Mouse (Mus musculus) hindlimb bud, embryonic 11.5 days (tissue): ENCODE measurements around the gene 1700016H13Rik.

Source experiments
- DNase-seq: peaks from one replicate; pipeline ENCODE4 v3.0.0-alpha.2; 2012; ENCODE audit warnings: low read depth, low spot score; ENCODE audit errors: extremely low spot score

Gene 1700016H13Rik

GRCm38 (mm10) chr5:103674482-103674881, 18.7 kb upstream of the 1700016H13Rik start:
- no peak for DNase-seq

DNA sequence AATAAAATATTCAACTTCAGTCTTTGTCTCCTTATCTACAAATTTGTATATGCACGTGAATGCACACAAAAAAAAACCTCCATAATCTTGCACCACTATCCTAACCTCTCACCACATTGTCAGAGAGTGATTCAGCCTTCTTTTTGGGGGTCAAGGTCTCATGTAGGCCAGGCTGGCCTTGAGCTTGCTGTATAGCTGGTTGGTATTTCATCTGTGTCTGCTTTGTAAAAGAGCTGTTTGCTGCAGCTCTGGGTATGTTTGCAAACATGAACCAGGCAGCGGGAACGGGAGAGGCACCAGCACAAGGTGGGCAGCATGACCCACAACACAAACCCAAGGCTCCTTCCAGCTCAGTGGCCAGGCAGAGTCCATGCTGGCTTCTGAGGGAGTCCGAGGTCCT, 17.8 kb upstream of the 1700016H13Rik start:
- no peak for DNase-seq

DNA sequence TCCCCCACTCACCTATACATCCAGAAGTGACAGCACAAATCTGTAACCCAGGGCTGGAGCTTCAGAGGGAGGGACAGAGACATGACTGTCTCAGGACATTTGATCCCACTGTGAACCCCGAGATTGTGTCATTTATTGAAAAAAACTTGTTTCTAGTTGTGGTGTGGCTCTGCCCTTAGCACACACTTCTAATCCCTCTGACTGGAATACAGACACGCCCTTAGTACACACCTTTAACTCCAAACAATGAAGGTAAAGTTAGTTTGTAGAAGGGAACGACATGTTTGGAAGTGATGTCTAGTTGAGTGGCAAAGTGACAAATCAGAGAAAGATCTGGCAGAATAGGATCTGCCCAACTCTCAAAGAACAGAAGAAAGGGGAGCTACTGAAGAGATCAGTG, 16.0 kb upstream of the 1700016H13Rik start:
- no peak for DNase-seq

GRCm38 (mm10) chr5:103665876-103666275, 10.1 kb upstream of the 1700016H13Rik start:
- DNase-seq = no peak

DNA sequence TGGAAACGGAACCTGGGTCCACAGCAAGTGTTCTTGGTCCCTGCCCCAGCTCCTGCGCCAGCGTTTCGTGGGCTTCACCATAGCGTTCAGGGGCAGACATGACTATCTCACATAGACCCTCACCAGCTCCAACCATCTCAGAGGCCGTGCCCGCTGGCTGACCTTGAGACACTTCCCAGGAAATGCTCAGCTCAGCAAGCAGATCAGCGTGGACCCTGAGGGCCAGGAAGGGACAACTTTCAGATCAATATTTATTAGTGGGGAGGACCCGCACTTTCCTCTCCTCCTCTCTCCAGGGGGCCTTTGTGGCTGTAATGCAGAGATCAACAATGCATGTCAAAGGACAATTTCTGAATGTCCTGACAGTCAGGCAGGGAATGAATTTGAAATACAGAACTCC, 9.1 kb upstream of the 1700016H13Rik start:
- DNase-seq = no peak

DNA sequence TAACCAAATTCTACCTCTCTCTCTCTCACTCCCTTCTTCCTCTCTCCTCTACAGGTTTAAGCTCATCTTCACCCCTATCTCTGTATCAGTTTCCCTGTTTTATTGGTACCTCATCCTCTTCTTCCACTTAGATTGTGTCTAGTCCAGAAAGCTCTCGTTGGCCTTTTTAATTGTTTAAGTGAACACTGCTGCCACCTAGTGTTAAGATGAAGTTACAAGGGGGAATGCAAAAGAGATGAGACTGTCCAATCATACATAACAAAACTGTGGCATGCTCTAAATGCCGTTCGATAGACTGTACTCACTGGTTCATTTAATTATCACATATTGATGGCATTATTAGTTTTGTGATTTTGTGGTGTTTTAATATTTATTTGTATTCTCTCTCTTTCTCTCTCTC, 3.8 kb upstream of the 1700016H13Rik start:
- DNase-seq = no peak

GRCm38 (mm10) chr5:103658921-103659320, 3.1 kb upstream of the 1700016H13Rik start:
- DNase-seq = no peak

DNA sequence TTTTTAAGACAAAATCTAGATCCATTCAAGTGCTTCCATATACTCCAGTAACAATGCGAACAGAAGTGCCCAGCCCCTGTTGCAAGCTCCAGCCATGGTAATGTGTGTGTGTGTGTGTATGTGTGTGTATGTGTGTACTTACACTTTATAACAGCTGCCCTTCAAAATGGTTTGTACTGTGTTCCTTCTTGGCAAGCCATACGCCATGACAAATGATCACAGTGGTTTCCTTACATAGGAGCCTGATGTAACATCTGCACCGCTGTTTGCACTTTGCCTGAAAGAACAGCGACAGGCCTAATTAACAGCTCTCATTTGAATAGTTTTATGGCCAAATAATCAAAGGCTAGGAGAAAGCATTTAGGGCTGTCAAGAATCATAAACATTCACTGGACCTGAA, 1.0 kb downstream of the 1700016H13Rik start:
- no peak for DNase-seq

DNA sequence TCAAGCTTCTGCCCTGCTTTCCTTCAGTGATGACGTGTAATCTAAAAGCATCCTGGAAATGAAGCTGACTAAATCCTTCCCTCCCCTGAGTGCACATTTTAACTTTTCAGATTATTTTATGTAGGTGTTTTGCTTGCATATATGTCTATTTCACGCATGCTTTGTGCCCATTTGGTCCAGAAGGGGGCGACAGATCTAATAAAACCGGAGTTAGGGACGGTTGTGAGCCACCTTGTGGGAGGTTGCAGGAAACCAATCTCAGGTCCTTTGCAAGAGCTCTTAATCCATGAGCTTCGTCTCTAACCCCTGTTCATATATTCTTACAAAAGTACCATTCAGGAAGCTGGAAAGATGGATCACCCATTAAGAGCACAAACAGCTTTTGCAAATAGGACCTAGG, 1.6 kb downstream of the 1700016H13Rik start:
- peak; percentile 64 for DNase-seq

GRCm38 (mm10) chr5:103647320-103647719, 8.5 kb downstream of the 1700016H13Rik start:
- DNase-seq = no peak

DNA sequence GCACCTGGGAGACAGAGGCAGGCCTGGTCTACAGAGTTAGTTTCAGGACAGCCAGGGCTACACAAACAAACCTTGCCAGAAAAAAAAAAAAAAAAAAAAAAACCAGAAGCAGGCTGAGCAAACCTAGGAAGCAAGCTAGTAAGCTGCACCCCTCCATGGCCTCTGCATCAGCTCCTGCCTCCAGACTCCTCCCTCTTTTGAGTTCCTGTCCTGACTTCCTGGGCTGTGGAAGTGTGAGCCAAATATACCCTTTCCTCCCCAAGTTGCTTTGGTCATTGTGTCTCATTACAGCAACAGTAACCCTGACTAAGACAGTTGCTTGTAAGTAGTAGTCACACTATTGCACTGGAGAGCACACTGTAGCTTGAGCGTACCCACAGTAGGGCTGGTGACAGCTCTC, 11.6 kb downstream of the 1700016H13Rik start:
- DNase-seq = no peak

- DNase-seq = no peak
These were observed 18.6 kb downstream of the 1700016H13Rik start for GRCm38 (mm10) chr5:103637162-103637561.

- DNase-seq = no peak
These were observed 25.8 kb downstream of the 1700016H13Rik start for GRCm38 (mm10) chr5:103629854-103630580.

GRCm38 (mm10) chr5:103629111-103629764, 26.6 kb downstream of the 1700016H13Rik start, which contains the start of gene Slc10a6:
Gene Slc10a6 (minus strand): TSS chr5:103629403.
- DNase-seq = no peak

- no peak for DNase-seq
These were observed 27.3 kb downstream of the 1700016H13Rik start for GRCm38 (mm10) chr5:103628499-103628898.

DNA sequence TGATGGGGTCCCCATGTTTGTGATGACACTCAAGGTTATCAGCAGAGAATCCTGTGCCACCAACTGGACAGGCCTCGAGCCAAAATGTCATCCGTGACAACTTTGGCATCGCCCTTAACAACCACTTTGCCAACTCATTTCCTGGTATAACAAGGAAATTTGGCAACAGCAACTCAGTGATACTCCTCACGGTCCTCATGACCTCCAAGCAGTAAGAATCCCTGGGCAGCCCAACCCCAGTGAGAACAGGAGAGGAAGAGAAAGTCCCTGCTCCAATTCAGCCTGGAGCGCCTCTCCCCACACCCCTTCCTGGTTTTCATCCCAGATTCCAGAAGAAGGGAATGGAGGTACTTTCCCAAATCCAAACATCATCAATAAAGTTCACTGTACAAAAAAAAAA, 31.0 kb downstream of the 1700016H13Rik start:
- DNase-seq = no peak

DNA sequence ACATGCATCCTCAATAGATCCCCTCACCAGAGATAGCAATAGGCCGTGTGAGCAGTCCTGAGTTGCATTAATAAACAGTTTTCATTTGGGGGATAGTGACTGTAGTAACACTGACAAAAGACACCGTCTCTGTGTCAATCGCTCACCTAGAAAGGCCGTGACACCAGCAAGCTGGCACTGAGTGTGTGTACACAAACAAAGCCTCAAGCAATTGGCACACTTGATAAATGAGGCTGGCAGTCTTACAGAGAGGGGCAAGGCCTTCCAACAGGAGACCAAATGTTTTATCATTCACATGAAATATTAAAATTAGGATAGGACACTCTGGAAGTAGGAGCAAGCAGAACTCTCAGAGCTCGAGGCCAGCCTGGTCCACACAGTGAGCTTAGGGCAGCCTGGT, 33.5 kb downstream of the 1700016H13Rik start:
- no peak for DNase-seq

DNA sequence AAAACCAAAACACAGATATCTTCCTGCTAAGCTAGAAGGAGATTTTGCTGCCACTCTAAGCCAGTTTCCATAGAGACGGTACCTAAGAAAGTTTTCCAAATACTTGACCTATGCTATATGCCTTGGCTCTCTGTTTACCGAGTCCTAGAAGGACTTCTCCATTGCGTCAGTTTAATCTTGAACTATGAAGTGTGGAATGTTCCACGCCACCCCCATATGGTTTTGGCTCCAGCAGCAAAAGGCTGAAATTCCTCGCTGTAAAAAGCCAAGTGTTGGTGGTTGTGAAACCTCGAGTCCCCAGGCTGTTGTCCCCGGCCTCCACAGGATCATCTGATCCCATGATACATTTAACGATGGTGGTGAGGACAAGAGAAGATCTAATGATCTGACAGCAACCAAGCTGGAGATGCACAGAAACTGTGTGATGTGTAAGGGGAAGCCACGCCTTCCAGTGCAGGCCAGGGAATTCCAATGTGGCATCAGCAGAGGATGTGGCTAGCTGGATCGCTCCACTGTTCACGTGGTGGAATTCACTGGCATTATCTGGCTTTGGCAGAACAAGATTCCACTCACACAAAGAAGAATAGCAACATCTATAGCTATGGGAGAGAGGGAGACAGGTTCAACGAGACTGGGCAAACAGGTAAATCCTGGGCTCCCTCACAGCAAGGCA, 35.4 kb downstream of the 1700016H13Rik start:
- DNase-seq = no peak

- DNase-seq = no peak
These were observed 38.6 kb downstream of the 1700016H13Rik start for GRCm38 (mm10) chr5:103617191-103617590.

GRCm38 (mm10) chr5:103614356-103614755, 41.5 kb downstream of the 1700016H13Rik start:
- DNase-seq = no peak

DNA sequence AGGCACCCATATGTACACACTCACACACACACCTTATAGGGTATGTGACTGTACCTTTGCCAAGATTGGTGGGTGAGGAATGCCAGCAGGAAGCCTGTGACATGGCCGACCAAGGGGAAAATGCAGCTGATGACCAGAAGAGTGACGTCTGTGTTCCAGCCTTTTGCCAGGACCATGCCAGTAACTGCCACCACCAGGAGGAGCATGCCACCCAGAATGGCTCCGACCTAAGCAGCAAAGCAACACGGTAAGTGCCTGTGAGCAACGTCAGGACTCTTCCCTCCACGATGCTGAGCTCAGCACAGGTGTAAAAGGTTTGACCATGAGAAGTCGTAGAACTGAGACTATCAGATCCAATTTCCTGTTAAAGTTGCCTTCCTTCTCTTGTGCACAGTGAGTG, 43.5 kb downstream of the 1700016H13Rik start:
- DNase-seq = no peak

- no peak for DNase-seq
These were observed 44.8 kb downstream of the 1700016H13Rik start for GRCm38 (mm10) chr5:103610856-103611472.
